Mouse (Mus musculus) kidney, embryonic 16.5 days (tissue): ENCODE measurements around the gene Chid1. TPM values are rescaled to one million over a fixed set of nuclear protein-coding genes. Genes with fewer than 3 reads are reported as not detected.

Source experiments
- ATAC-seq: fragments of 200-750 bp; cut with Nextera tagmentation; 2 replicates; pipeline ENCODE4 v1.8.0; 2017; ENCODE audit warnings: moderate TSS enrichment; ENCODE audit not compliant: low FRiP score, low TSS enrichment
- H3K27ac ChIP-seq: fragments of 300-500 bp; sonication (generic); 2 replicates; pipeline ENCODE4 v1.5.1; 2014; ENCODE audit warnings: low read length
- H3K27me3 ChIP-seq: fragments of 300-500 bp; sonication (generic); 2 replicates; pipeline ENCODE4 v1.6.1; 2014; ENCODE audit warnings: low read length, control low read depth, mixed read lengths; ENCODE audit not compliant: insufficient read depth
- H3K36me3 ChIP-seq: fragments of 300-500 bp; sonication (generic); 2 replicates; pipeline ENCODE4 v1.6.1; 2014; ENCODE audit warnings: low read length, control low read depth, mixed read lengths; ENCODE audit not compliant: insufficient read depth
- H3K4me1 ChIP-seq: fragments of 300-500 bp; sonication (generic); 2 replicates; pipeline ENCODE4 v1.6.1; 2014; ENCODE audit warnings: low read length, control low read depth, mixed read lengths; ENCODE audit not compliant: insufficient read depth
- H3K4me2 ChIP-seq: fragments of 300-500 bp; sonication (generic); replicated peaks from 2 replicates; pipeline ENCODE4 v1.6.1; 2014; ENCODE audit warnings: low read depth, low read length
- H3K4me3 ChIP-seq: fragments of 300-500 bp; sonication (generic); 2 replicates; pipeline ENCODE4 v1.5.1; 2014; ENCODE audit warnings: mild to moderate bottlenecking, low read length
- H3K9ac ChIP-seq: fragments of 300-500 bp; sonication (generic); replicated peaks from 2 replicates; pipeline ENCODE4 v1.6.1; 2014; ENCODE audit warnings: low read length
- H3K9me3 ChIP-seq: fragments of 300-500 bp; sonication (generic); 2 replicates; pipeline ENCODE4 v1.6.1; 2016; ENCODE audit warnings: low read length, control low read depth
- WGBS: fragments of 180-500 bp; shearing (Covaris S2); extraction: QIAGEN DNeasy Blood & Tissue Kit; methylation state at CpG from one replicate; pipeline ENCODE4 v1.1.7; 2014; 5-methylcytosine and 5-hydroxymethylcytosine counted together
- polyA plus RNA-seq: library from polyadenylated mRNA; unstranded; fragments of >200 nt; fragmentation: Nextera tagmentation; extraction: Ambion mirVana; gene quantifications from 2 replicates; pipeline ENCODE4 v1.2.1, GENCODE M21; 2015

Chid1 gene
- polyA plus RNA-seq, 1 experiment from 2014 or later: 47.7 TPM

DNA sequence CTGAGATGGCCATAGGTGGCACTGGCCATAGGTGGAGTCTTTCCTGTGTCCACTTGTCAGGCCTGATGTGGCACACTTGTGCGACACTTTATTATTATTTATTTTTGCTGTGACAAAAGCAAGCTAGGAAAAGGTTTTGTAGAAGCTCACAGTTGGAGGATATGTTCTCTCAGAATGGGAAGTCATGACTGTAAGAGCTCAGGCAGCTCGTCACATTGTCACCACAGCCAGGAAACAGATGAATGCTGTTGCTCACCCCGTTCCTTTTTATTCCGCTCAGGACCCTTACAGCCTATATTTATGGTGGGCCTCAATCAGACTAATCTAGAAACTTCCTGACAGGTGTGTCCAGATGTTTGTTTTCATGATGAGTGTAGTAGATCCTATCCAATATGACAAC lies 20.8 kb upstream of the Chid1 start:
- Histone ChIP-seq H3K4me1 (peaks cover 24% of the 10 kb centered on the region), H3K4me3 (no peak overlapping the region), H3K27me3 (no peaks in the 10 kb centered on the region), H3K4me2 (no peak overlapping the region), H3K9me3 (no peaks in the 10 kb centered on the region), H3K9ac (no peak overlapping the region), H3K36me3 (no peaks in the 10 kb centered on the region), H3K27ac (no peak overlapping the region)
- WGBS: 83% methylated on average over 4 of the region's 4 CpGs
- no peak for ATAC-seq

- Histone ChIP-seq H3K36me3 (no peaks in the 10 kb centered on the region), H3K4me1 (peaks cover 23% of the 10 kb centered on the region), H3K4me3 (no peak overlapping the region), H3K9me3 (no peaks in the 10 kb centered on the region), H3K4me2 (no peak overlapping the region), H3K27ac (no peak overlapping the region), H3K9ac (no peak overlapping the region), H3K27me3 (no peaks in the 10 kb centered on the region)
- 67% methylated on average over 2 of the region's 2 CpGs for WGBS
- ATAC-seq: no peak
Measured at GRCm38 (mm10) chr7:141559726-141560325, 20.2 kb upstream of the Chid1 start.

DNA sequence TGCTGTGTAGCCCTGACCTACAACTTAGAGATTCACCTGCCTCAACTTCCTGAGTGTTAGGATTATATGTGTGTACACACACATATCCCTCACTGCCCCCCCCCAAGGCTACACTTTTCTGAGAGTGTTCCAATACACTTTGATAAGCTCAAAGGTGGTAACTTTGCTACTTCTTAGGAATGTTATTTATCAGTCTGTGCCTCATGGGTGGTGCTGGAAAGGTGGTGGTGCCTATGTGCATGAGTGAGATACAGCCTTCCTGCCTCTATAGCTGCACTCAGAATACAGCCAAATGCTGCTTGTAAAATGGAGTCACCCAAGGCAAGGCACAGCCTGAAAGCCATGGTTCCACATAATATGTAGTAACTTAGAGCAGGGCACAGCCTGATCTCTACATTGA lies 19.3 kb upstream of the Chid1 start:
- Histone ChIP-seq H3K4me3 (no peak overlapping the region), H3K27ac (no peak overlapping the region), H3K9ac (no peak overlapping the region), H3K27me3 (no peaks in the 10 kb centered on the region), H3K4me1 (peaks cover 15% of the 10 kb centered on the region), H3K9me3 (no peaks in the 10 kb centered on the region), H3K36me3 (no peaks in the 10 kb centered on the region), H3K4me2 (no peak overlapping the region)
- no peak for ATAC-seq

DNA sequence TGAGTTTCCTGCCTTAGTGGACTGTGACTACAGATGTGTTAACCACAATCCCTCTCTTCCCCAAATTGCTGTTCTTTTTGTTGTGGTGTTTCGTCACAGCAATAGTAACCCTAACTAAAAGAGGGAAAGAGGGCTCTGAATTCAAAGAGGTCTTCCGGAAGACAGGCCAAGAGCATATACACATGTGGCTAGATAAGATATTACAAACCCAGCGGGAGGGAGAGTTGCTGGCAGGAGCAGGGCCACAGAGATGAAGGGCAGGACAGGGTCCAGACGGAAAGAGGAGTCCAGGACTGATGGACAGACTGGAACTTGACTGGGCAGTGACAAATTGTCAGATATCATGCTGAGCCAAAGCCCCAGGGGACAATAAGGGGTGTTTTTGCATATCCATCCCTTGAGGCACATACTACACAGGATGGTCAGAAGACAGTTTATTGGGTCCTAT lies 18.7 kb upstream of the Chid1 start:
- Histone ChIP-seq H3K9me3 (no peaks in the 10 kb centered on the region), H3K4me2 (no peak overlapping the region), H3K4me1 (peaks cover 9% of the 10 kb centered on the region), H3K27ac (no peak overlapping the region), H3K27me3 (no peaks in the 10 kb centered on the region), H3K9ac (no peak overlapping the region), H3K36me3 (no peaks in the 10 kb centered on the region), H3K4me3 (no peak overlapping the region)
- WGBS: 73% methylated on average over 4 of the region's 4 CpGs
- no peak for ATAC-seq

DNA sequence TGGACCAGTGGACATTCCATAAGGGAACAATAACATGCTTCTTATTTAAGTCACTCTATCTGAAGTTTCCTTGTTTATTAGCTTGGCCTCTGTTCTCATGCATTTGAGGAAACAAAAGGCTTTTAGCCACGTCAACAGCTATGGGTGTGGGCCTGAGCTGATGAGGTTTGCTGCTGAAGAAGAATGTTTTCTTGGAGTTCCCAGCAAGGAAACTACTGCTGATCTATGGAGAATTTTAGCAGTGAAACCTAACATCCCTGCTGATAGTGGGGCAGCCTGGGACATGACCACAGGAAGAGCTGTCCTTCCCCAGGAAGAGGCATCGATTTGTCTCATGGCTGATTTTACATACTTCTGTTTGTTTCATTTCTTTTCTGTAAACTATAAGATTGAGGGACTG lies 10.8 kb upstream of the Chid1 start:
- 68% methylated on average over 2 of the region's 2 CpGs for WGBS
- Histone ChIP-seq H3K4me2 (no peak overlapping the region), H3K9me3 (no peaks in the 10 kb centered on the region), H3K4me1 (no peaks in the 10 kb centered on the region), H3K27me3 (no peaks in the 10 kb centered on the region), H3K9ac (no peak overlapping the region), H3K36me3 (no peaks in the 10 kb centered on the region), H3K4me3 (no peak overlapping the region), H3K27ac (0 out of 2 replicates have a peak overlapping the region, but pooled peaks have one; percentile 37)
- no peak for ATAC-seq

- ATAC-seq: no peak
- Histone ChIP-seq H3K9ac (no peak overlapping the region), H3K36me3 (no peaks in the 10 kb centered on the region), H3K4me1 (no peaks in the 10 kb centered on the region), H3K27ac (no peak overlapping the region), H3K27me3 (no peaks in the 10 kb centered on the region), H3K4me2 (no peak overlapping the region), H3K9me3 (no peaks in the 10 kb centered on the region), H3K4me3 (no peak overlapping the region)
- WGBS: 86% methylated on average over 3 of the region's 3 CpGs
Measured at GRCm38 (mm10) chr7:141549432-141550061, 9.9 kb upstream of the Chid1 start.

GRCm38 (mm10) chr7:141544654-141545053 lies 5.0 kb upstream of the Chid1 start:
- Histone ChIP-seq H3K27me3 (no peaks in the 10 kb centered on the region), H3K27ac (no peak overlapping the region), H3K9me3 (no peaks in the 10 kb centered on the region), H3K36me3 (no peaks in the 10 kb centered on the region), H3K9ac (no peak overlapping the region), H3K4me2 (no peak overlapping the region), H3K4me3 (no peak overlapping the region), H3K4me1 (peaks cover 6% of the 10 kb centered on the region; the same call in 1 of the 2 replicates)
- no peak for ATAC-seq
- WGBS: 76% methylated on average over 4 of the region's 4 CpGs

DNA sequence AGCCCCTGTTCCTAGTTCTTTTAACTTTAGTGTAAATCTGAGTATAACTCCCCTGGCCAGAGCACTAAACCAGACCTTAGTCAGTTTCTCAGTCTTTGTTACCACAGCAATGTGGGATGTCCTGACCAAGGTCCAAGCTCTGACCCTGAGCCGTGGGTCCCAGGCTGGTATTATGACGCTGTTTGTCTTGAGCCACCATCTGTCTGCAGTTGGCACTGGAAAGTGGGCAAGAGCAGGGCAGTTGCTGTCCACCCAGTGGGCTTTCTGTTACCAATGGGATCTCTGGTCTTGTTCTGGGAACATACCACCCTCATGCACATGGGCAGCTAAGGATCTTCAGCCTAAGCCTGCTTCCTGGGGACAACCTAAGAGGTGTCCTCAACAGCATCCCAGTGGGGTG lies 2.9 kb upstream of the Chid1 start:
- H3K9me3 ChIP-seq: no peaks in the 10 kb centered on the region
- no peak overlapping the region for H3K27ac ChIP-seq
- H3K4me2 ChIP-seq: no peak overlapping the region
- no peaks in the 10 kb centered on the region for H3K36me3 ChIP-seq
- H3K4me1 ChIP-seq: peaks cover 15% of the 10 kb centered on the region
- 80% methylated on average over 2 of the region's 2 CpGs for WGBS
- no peak for ATAC-seq
- H3K4me3 ChIP-seq: no peak overlapping the region
- H3K9ac ChIP-seq: no peak overlapping the region
- no peaks in the 10 kb centered on the region for H3K27me3 ChIP-seq

DNA sequence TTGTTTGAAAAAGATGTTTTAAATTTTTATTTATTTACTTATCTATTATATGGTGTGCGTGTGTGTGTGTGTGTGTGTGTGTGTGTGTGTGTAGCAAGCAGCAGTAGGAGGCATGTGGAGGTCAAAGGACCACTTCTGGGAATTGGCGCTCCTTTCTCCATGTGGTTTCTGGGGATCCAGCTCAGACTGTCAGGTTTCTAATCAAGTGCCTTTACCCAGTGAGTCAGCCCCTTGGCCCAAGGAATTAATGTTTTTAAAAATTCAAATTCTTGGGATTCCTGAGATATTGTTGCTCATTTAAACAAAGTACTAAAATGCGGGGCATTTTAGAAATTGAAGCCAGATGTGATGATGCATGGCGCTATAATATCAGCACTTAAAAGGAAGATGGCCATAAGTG lies 2.0 kb upstream of the Chid1 start:
- Histone ChIP-seq H3K27me3 (no peaks in the 10 kb centered on the region), H3K27ac (no peak overlapping the region), H3K9me3 (no peaks in the 10 kb centered on the region), H3K4me2 (no peak overlapping the region), H3K4me1 (peaks cover 15% of the 10 kb centered on the region), H3K4me3 (no peak overlapping the region), H3K9ac (no peak overlapping the region), H3K36me3 (no peaks in the 10 kb centered on the region)
- no peak for ATAC-seq
- WGBS: 89% methylated on average over 4 of the region's 4 CpGs

GRCm38 (mm10) chr7:141540312-141541081 lies 840 bp upstream of the Chid1 start:
- Histone ChIP-seq H3K4me1 (peaks cover 15% of the 10 kb centered on the region), H3K9ac (peak overlapping the region; percentile 66), H3K27ac (peak overlapping the region; percentile 51), H3K4me2 (peak overlapping the region; percentile 81), H3K9me3 (no peaks in the 10 kb centered on the region), H3K36me3 (no peaks in the 10 kb centered on the region), H3K27me3 (no peaks in the 10 kb centered on the region), H3K4me3 (peak overlapping the region; percentile 83)
- WGBS: 52% methylated on average over 13 of the region's 13 CpGs
- peak; percentile 32 for ATAC-seq
